Mouse (Mus musculus): ENCODE results near the gene Snrpc. TPM values are rescaled to one million over a fixed set of nuclear protein-coding genes. Genes with fewer than 3 reads are reported as not detected.
"Not testable (repeated sequence)": the region's sequence is repeated elsewhere in the genome, so short reads cannot be mapped to it uniquely, and the experiment has no call there.

Snrpc gene
- 10 to 100 TPM; 72.1 to 76.6 TPM for total RNA-seq (2021)

DNA sequence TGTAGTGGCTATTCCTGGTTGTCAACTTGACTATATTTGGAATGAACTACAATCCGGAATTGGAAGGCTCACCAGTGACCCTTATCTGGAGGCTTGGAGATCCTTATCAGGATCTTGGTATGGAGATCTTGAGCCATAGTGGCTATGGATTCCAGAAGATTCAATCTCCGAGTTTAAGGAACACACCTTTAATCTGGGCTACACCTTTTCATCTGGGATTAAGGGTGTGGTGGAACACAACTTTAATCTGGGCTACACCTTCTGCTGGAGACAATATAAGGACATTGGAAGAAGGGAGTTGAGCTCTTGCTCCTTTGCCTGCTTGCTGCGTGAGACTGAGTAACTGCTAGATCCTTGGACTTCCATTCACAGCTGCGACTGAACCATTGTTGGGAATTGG is at the start of gene Snrpc:
Gene Snrpc (plus strand): TSS at position 301 of the 400 bp plus-strand sequence.
- DNase-seq (ENCODE audit: extremely low spot score in 1 of 2, low spot score in 2 of 2); intact Hi-C loops (cut with DNase I): not testable (repeated sequence)

DNA sequence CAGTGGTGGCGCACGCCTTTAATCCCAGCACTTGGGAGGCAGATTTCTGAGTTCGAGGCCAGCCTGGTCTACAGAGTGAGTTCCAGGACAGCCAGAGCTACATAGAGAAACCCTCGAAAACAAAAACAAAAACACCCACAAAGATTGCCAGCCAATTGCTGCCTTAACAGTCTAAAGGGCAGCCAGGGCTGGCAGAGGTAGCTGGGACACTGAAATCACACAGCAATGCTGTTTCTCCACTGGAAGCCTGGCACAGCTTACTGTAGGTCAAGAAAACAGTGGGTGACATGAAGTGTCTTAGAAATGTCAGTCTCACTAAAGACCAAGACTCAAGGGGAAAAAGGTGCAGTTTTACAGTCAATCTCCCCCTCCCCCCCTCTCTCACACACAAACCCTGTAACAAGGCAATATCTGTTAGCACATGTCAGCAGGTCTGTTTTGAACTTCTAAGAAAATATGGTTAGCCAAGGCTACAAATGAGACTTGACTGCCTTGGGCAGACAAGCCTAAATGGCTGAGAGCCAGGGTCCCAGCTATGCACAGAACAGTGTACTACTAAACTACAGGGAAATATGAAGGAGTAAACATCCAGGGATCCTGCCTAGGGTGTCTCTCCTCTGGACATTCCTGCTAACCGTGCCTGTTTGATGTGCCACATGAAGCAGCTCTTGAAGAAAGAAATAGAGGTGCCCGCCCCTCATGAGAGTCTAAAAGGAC is 49.3 kb upstream of the Snrpc start:
- intact Hi-C loops (cut with DNase I): no loop called here

DNA sequence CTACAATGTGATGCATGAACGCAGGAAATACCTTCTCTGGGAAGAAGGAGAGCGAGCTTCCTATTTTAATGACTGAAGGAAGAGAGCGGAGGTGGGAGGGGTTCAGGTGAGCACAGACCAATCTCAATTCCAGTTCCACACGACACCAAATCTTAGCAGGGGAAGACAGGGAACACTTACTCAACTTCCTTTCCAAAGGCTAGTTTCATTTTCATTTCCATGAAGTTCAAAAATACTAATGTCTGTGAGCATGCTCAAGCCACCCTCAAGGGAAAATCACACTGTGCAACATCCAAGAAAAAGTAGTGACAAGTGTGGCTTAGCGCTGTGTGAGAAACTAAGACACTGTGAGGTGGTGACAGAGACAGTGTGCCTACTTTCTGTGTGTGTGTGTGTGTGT is 47.9 kb upstream of the Snrpc start:
- intact Hi-C loops (cut with DNase I): no loop called here
- no peak for DNase-seq (ENCODE audit: extremely low spot score in 1 of 2, low spot score in 2 of 2)

More for the DNA sequence above, 49.3 kb upstream of the Snrpc start:
- DNase-seq (ENCODE audit: extremely low spot score in 1 of 2, low spot score in 2 of 2): no peak

DNA sequence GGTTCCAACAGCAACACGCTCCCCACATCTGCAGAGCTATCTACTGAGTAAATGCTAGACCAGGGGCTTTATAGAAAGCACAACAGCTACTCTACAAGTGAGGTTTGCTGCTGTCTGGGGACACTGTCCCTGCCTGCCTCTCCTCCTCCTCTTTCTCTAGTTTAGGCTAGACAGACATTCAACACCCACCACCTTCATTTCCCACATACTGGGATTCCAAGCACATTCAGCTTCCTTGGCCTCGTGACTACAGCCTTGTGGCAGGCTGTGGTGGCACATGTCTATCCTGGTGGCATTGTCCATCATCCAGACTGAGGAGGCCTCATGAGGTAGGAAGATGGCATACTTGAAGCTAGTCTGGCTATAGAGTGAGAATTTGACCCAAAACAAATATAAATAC is 47.0 kb upstream of the Snrpc start:
- intact Hi-C loops (cut with DNase I): no loop called here
- DNase-seq (ENCODE audit: extremely low spot score in 1 of 2, low spot score in 2 of 2): no peak

DNA sequence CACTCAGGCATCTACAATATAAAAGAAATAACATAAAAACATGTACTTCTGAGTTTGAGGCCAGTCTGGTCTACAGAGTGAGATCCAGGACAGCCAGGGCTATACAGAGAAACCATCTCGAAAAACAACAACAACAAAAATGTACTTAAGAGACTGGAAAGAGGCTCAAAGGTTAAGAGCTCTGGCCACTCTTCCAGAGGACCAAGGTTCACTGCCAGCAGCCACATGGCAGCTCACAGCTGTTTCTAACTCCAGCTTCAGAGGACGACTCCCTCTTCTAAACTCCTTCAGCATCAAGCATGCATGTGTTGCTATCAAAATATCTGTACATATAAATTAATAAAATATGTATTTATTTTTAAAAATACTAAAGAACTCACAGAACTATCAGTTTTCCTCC is 46.4 kb upstream of the Snrpc start:
- DNase-seq (ENCODE audit: extremely low spot score in 1 of 2, low spot score in 2 of 2): no peak
- intact Hi-C loops (cut with DNase I): no loop called here

DNA sequence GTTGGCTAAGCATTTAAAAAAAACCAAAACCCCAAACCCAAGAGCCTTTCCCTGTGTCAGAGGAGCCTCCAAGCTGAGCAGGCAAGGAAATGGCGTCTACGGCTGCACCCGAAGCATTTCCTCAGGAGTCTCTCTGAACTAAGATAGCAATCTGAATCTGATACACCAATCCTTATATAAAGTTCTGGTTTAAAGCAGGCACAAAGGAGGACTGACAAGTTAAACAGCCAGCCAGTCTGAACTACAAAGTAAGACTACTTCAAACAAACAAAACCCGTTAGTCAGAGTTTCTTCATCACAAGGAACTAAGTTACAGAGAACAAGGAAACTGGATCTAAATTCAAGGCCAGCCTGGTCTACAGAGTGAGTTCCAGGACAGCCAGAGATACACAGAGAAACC is 45.4 kb upstream of the Snrpc start:
- intact Hi-C loops (cut with DNase I): no loop called here
- DNase-seq (ENCODE audit: extremely low spot score in 1 of 2, low spot score in 2 of 2): no peak

DNA sequence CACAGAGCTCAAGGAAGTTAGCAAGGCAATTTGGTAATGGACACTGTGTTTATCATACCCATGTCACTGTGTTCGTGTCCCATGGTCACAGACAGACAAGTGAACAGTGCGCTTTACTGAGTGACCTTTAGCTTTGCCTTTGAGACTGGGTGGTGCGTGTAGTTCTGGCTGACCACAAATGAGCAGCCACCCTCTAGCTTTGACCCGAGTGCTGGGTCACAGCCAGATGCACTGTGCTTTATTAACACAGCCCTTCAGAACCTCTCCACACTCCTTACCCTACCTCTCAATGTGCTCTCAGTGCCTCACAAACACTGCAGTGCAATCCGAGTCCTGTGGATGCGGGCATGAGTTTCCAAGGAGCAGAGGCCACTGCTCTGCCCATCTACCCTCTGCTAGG is 44.8 kb upstream of the Snrpc start:
- DNase-seq (ENCODE audit: extremely low spot score in 1 of 2, low spot score in 2 of 2): no peak
- intact Hi-C loops (cut with DNase I): no loop called here

DNA sequence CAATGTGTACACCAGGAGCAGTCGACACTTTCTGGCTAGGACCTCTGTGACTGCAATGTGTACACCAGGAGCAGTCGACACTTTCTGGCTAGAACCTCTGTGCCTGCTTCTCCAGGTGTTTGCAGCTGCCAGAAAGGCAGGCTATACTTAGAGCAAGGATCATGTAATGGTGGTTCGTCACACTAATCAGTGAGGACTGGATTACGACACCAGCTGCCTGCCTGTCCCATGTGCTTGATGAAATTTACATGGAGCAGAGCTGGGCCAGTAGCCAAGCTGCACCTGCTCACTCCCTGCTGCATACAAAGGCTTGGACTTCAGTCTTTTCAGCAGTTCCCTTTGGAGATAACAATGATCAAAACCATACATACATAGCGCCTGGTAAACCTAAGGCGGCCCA is 41.2 kb upstream of the Snrpc start:
- DNase-seq (ENCODE audit: extremely low spot score in 1 of 2, low spot score in 2 of 2): peak; percentile 30 to 42
- intact Hi-C loops (cut with DNase I): no loop called here

DNA sequence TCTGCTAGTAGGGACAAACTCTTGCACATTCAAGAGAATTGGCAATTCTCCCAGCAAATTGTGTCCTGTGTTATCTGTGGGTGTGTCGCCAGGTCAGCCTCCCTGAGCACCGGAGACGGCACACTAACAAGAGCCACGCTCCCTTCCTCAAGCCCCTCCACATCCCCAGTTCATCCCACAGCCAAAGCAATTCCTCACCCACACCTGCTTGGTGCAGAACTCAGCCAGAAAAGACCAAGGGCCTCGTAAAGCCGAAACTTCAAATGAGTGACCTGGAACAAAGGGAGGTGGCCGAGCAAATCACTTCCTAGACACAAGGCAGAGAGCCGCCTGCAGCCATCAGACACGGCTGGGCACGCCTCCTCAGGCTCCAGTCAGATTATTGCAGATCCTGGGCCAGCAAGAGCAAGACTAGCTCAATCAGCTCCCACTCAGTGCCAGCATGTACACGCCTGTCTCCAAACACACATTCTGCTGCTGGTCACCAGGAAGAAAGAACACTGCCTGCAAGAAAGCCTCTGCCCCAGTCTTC is 40.5 kb upstream of the Snrpc start:
- intact Hi-C loops (cut with DNase I): no loop called here
- DNase-seq (ENCODE audit: extremely low spot score in 1 of 2, low spot score in 2 of 2): no peak

DNA sequence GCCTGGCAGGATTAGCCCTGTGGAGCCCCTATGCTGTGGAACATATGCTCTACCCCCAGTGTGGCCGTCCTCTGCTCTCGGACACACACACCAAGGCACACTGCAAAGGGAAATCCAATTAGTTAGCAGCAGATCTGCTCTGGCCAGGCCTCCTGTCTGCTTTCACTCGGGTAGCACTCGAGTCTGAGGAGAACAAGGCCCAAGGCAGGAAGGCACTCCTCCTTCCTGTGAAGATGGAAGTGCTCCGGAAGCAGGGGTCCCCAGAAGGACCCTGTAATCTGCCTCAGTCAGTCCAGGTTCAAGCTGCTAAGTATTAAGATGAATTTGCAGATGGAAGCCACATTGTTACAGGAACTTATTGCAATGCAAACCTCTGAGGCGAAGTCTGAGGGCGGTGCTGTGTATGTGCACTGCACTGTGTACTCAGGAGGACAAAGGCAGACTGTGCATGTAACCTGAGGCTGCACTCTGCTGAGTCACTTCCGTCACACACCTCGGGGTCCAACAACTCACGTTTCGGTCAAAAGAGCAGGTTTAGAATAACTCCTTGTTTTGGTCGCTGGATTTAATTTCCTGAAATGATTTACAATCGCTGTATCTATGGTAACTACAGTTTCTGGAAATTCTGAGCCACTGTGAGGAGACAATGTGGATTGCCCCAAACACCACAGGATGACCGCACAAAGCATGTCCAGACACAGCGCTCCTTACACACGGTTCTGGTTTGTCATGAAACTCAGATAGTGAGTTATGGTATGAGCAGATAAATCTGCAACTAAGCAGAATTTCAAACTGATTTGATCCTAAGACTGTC is 38.0 kb upstream of the Snrpc start:
- DNase-seq (ENCODE audit: extremely low spot score in 1 of 2, low spot score in 2 of 2): no peak
- intact Hi-C loops (cut with DNase I): no loop called here

DNA sequence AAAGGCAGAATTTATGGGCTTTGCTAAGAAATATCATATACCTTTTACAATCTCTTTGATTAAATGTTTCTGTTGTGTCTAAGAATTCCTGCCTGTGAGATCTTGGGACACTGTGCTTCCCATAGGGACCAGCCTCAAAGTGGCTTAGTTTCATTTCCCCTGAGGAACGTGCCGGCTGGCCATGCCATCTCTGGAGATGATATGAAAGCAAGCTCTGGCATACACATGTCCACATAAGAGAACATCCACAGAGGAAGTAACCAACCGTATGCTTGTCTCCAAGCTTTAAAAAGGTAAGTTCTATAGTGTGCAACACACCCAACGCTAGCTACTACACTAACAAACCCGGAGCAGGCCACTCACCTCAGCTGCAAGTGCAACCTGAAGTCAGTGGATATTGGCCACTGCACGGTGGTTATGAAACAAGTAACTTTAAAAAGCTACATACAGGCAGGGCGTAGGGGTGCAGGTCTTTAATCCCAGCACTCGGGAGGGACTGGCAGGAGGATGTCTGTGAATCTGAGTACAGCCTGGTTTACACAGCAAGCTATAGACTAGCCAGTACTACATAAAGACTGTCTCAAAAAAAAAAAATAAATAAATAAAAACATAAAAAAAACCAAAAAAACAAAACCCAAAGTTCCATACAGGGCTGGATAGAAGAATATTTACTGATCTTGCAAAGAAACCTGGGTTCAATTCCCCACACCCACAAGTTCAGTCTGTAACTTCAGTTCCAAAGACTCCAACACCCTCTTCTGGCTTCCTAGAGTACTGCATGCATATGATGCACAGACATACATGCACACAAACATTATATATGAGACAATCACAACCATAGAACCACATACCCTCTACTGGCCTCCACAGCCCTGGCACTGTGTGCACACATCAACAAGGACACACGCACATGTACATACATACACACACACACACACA is 37.0 kb upstream of the Snrpc start:
- DNase-seq (ENCODE audit: extremely low spot score in 1 of 2, low spot score in 2 of 2): no peak
- intact Hi-C loops (cut with DNase I): no loop called here

DNA sequence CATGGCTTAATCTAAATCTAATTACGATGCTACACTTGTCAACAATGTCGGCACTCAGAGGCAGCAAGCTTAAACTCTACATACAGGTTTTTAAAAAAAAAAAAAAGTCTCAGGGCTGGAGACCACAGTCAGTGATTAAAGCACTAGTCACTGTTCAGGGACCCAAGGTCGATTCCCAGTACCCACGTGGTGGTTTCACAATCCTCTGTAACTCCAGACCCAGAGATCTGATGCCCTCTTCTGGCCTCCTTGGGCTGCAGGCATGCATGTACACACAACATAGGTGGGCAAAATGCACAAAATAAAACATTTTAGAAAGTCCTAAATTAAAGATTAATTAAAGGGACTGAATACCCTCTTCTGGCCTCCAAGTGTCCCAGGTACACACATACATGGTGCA is 34.2 kb upstream of the Snrpc start:
- intact Hi-C loops (cut with DNase I): no loop called here
- DNase-seq (ENCODE audit: extremely low spot score in 1 of 2, low spot score in 2 of 2): no peak

DNA sequence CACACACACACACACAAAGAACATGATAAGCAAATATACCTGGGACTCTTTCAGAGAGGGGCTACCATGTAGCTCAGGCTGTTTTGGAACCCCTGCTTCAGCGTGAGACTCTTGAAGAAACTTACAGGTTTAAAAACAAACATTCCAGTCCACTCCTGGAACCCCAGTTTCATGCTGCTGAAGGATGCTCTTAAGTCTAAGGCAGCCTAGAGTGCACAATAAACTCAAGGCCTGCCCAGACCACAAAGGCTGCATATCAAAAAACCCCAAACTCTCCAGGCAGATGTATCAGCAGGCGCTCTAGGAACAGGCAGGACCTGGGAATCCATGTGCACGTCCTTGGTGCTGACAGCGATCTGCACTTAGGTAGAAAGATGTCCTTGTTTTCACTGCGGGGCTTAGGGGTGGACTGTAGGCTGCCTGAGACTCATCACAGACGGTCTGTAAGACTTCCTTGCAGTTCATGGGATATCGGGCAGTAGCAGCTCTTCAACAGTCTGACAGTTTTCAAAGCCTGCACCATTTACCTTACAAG is 33.7 kb upstream of the Snrpc start:
- DNase-seq (ENCODE audit: extremely low spot score in 1 of 2, low spot score in 2 of 2): no peak
- intact Hi-C loops (cut with DNase I): no loop called here

DNA sequence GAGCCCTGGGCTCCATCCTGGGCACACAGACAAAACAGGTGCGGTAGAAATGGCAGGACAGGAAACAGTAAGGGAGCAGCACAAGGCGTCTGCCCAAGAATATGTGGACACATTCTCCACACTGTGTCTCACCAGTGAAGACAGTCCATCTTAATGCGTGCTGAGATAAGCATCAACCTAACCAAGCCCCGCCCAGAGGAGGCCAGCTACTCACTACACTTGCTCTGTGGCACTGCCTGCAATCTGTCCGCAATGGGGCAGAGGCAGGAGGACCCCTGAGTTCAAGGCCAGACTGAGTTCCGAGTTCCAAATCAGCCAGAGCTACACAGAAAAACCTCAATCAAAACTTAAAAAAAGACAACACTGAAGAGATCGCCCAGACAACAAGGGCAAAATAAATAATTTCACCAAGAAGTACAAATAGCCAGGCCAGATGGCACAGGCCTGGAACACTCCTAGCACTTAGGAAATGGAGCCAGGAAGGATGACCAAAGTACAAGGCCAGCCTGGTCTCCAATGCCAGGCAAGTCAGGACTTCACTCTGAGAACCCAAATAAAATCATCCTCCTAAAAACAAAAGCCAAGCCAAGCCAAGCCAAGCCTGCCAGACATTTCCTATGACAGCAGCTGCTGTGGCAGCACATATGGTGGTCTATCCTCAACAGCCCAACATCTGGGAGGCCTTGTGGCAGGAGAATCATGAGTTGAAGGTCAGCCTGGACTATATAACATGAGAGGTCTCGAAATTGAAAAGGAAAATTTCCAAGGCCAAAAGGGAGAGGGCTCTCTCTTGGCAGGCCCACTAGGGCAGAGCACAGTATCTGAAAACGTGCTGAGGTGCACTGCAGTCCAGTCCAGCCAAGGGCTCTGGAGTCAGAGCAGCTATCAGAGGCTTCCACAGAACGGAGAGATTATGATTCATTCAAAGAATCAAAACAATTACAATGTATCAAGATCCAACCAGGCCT is 32.9 kb upstream of the Snrpc start:
- intact Hi-C loops (cut with DNase I): no loop called here
- no peak for DNase-seq (ENCODE audit: extremely low spot score in 1 of 2, low spot score in 2 of 2)

DNA sequence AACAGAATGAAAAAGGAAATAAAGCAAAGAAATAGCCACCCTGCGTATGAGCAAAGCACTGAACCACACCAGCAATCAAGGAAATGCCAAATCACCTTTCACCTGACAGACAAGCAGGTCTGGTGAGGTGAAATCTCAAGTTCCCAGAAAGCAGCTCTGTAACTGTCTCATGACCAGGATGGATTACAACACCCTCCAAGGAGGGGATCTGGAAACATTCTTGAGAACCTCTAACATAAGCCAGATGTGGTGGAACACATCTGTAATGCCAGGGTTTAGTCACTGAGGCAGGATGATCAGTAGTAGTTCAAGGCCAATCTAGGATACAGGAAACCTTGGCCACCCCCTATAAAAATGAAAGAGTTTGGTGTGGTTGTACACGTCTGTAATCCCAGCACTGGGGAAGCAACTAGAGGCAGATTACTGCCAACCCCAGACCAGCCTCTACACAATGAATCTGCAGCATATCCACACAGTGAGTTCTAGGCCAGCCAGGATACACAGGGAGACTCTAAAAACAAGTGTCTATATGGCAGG is 30.3 kb upstream of the Snrpc start:
- no peak for DNase-seq (ENCODE audit: extremely low spot score in 1 of 2, low spot score in 2 of 2)
- intact Hi-C loops (cut with DNase I): no loop called here

DNA sequence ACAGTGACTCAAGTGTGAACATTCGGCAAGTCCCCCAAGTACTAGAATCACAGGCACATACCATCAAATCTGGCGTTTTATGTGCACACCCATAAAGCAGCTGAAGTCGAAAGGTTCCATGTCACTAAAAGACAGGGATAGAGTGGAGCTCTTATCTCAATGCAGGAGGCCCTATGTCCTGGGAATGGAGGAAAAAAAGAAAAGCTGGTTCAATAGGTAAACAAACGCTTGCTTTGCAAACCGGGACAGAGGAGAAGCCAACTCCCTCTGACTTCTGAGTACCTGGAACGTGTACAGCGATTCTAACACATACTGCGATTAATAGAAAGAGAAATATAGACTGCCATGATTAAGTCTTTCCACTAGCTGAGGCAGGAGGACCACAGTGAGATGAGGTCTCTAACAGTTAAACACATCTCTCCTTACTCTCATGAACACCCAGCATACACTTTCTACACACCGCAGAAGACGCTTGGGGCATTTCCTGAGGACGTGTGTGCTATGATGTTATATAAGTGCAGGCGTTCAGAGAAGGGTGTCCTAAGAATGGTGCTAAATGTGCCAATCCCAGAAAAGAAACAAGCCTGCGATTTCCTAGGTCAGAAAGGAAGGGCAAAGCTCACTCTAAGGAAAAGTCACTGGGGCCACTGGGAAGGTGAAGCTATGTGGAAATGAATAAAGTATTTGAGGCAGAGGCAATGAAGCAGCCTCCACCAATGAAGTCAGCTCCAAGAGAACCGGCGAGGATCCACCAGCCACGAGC is 27.2 kb upstream of the Snrpc start:
- no peak for DNase-seq (ENCODE audit: extremely low spot score in 1 of 2, low spot score in 2 of 2)
- intact Hi-C loops (cut with DNase I): no loop called here

DNA sequence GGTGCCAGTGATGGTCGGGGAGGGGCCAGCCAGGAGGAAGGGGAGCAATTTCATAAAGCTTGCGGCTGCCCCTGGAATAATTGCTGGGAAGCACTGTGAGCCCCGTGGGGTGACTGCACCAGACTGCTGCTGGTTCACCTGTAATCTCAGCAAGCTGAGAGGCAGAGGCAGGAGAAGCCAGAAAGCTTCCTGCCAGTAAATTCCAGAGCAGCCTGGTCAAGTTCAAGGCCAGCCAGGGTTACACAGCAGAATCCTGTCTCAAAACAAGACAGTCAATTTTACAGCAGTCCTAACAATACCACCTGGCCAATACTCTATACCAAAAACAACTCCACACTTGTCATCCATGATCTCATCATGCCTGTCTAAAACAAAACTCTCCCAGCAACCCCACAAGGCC is 26.0 kb upstream of the Snrpc start:
- DNase-seq (ENCODE audit: extremely low spot score in 1 of 2, low spot score in 2 of 2): no peak
- intact Hi-C loops (cut with DNase I): no loop called here
